Mouse (Mus musculus) A20 (cell line): ENCODE measurements around the gene Unc45b.

Experiments used
- DNase-seq: peaks from one replicate; pipeline ENCODE4 v3.0.0-alpha.2; 2011; ENCODE audit warnings: low read depth, low spot score

Gene Unc45b

DNA sequence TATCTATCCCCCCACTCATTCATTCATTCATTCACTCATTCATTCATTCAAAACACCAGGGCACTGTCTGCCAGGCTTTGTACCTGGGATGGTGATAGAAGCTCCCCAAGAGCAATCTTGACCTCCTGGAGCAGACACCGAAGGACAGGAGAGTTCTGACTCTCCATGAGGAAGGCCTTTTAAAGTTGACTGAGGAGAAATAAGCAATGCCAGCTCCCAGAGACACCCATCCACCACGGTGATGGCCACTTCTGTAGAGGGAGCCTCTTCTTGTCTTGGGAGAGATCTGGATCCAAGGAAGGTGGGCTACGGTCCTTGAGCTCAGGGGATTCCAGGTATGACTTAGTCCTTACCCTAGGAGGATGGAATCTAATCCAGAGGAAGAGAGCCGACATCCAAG, at the start of gene Unc45b:
Gene Unc45b (plus strand): TSS at position 301 of the 400 bp plus-strand sequence.
- DNase-seq = no peak

DNA sequence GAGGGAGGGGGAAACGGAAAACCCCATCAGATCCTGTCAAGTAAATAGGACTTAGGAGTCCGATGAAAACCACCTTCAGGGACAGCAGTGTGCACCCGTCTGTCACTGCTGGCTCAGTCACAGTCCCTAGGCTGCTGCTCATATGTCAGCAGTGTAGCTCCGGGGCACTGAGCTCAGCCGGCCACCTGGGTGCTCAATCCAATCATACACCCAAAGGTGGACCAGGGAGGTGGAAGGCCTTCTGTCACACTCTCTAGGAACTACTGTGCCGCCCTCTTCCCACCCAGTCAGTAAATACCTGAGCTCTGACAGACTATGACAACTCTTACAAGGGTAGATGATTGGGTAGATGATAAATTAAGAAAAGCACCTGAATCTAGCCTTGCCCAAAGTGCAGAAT, 49.6 kb upstream of the Unc45b start:
- DNase-seq = no peak

DNA sequence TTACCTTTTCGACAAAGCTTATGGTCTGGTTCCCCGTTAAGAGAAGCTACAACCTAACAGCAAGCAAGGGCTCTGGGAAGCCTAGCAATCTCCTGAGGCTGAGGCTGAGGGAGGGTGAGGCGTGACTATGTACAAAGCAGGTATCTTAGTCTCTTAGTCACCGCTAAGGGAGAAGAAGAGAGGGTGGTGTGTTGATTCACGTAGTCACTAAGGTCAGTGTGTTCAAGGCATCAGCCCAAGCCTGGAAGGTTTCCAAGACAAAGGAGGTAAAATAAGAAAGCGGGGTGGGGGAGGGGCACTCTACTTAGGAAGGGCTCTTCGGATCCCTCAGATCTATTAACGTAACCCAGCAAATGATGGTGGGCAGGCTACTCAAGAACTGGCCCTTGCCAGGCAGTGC, 48.8 kb upstream of the Unc45b start:
- no peak for DNase-seq

DNA sequence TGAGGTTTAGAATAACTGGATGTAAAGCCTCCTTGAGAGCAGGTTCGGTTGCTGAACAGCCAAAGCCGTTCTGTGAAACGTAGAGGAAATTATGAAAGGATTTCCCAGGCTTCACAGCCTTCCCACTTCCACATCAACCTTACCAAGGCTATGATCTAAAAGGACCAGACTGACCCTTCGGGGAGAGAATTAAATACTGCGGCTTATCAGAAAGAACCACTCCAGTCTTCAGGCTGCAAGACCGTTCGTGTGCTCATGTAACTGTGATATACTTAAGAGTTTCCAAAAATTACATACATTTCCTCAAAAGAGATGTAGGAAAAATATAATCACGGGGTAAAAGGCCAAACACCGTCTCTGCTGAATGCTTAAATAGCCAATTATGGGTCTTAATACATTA, 47.7 kb upstream of the Unc45b start:
- DNase-seq = no peak

DNA sequence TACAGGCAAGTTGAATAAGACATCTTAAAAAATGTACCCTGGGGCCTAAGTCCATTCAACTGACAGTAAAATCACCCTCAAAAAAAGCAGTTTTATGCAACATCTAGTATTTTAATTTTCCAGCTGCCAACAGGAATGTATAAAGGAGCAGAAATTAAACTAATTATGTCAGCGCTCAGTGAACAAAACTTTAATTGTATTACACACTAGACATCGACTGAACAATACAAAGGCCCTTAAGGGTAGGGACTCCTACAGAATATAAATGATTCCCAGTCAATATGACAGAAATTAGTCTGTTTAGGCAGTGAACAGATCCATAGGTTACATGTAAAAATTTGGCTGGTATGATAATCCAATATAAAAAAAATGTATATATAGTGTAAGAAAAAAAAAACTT, 47.3 kb upstream of the Unc45b start:
- DNase-seq = no peak

DNA sequence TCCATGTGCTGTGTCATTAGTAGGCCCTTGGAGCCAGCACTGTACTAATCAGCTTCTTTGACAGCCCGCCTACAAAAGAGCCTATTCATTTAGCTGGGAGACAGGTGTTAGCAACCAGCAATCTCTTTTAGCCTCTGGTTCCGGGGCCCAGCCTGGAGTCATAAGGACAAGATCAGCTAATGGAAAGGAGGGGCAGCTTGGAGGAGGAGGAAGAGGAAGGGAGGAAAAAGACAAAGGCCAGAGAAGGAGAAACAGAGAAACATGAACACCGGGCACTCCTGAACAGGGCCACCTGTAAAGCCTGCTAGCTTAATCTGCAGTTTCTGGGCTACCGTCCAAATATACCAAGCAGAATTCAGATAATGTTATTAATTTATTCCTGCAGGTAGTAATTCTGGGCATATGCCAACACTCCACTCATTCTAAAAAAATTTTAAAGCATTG, 46.8 kb upstream of the Unc45b start:
- no peak for DNase-seq

DNA sequence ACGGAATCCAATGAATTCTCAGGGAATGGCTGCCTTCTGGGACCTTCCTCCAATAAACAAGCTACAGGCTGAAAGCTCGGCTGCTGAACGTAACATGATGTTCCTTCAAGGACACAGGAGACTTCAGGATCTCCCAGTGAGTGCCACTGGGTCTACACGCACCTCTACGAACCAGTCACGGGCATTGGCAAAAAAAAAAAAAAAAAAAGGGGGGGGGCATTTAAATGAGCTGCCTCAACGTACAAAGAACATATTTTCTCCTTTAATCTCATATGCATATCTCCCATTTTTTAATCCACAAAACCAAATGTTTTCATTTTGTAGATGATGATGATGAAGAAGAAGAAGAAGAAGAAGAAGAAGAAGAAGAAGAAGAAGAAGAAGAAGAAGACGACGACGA, 44.4 kb upstream of the Unc45b start:
- no peak for DNase-seq

DNA sequence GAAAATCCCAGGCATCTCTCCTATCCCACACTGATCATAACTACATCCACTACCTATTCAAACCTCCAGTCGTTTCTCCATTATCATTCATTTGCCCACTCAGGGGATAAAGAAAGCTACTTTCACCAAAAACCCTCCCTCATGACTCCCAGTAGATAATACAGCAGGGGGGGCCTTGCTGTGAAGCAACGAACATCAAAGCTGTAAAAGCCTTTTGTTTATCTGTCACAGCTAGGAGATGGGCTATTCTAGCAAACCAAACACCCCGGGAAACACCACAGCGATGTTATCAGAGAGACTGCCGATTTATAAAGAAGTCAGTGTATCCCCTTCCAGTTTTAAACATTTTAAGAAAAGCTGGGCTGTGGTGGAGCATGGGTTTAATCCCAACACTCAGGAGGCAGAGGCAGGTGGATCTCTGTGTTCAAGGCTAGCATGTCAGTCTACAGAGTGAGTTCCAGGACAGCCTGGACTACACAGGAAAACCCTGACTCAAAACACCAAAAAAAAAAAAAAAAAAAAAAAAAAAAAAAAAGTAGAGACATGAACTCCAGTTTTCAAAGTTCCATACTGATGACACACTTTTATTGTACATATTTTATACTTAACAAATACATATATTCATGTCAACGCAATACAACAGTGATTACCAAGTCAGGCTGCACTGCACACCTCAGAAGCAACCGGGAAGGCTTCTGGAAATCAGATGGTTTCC, 43.3 kb upstream of the Unc45b start:
- DNase-seq = no peak

DNA sequence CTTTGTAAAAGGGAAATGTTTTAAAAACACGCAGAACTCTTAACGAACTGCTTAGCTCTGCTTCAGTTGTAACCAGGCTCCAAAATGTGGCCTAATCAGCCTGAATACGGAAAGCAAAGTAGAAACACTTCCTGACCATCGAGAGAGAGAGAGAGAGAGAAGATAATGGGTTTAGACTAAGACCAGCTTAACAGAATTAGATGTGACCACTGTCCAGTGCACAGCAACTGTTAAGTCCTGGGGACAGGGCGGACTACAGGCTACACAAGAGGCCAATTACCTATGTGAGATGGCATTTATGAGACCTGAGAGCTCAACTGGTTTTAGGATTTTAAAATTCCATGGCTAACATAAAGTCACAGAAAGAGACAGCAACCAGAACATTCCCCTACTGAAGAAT, 42.4 kb upstream of the Unc45b start:
- DNase-seq = no peak

DNA sequence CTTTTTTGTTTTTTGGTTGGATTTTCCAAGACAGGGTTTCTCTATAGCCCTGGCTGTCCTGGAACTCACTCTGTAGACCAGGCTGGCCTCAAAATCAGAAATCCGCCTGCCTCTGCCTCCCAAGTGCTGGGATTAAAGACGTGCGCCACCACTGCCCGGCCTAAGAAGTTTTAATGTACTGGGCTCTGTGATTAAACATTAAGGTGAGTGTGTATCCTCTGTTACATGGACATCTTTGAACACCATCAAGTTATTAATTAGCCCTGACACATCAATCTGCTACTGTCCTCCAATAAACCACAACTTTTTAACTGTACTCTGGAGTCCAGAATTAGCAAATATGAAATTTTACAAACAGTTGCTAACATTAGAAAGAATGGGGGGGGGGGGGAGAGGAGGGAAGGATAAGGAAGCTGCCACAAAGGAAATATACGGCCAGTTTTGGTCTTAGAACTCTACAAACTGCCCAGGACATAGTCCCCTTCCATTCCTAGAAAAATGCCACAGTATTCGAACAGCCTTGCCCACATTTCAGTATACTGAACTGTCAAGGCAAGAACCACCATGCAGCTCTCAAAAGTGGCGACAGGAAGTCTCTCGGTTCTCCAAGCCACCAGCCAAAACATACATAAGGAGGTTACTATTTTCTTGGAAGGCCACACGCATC, 40.7 kb upstream of the Unc45b start:
- no peak for DNase-seq

DNA sequence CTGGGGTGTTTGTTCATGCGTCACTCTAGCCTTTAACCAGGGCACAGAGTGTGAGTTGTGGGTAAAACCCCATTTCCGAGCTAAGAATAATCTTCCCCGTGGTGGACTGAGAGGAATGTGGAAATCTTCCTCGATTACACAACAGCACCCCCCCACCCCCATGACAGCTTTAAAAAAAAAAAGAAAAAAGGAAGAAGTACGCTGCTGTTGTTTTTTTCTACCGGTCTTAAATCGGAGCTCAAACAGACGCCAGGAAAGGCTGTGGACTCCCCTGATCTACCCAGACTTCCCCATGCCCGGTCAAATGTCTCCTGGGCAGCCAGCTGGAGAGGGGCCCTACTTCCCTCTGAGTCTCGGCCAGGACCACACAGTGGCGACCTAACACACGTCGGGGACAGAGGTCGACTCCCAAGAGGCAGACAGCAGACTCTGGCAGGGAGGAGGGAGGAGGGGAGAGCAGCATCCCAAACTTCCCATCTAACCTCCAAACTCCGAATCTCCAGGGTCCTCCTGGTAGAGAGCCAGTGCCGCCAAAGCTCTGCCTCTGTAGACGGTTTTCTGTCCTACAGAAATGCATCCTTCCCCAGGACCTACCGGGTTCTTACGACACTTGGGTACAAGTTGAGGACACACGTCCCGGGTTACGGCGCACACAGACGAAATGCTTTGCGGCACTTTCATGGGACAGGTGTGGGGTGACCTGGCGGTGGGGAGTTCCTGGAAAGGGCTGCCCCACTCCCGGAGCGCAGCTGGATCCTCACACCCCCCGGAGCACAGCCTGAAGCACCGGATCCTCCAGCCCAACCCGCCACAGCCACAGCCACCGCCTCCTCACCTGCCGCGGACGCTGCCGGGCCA, 39.9 kb upstream of the Unc45b start:
- no peak for DNase-seq

DNA sequence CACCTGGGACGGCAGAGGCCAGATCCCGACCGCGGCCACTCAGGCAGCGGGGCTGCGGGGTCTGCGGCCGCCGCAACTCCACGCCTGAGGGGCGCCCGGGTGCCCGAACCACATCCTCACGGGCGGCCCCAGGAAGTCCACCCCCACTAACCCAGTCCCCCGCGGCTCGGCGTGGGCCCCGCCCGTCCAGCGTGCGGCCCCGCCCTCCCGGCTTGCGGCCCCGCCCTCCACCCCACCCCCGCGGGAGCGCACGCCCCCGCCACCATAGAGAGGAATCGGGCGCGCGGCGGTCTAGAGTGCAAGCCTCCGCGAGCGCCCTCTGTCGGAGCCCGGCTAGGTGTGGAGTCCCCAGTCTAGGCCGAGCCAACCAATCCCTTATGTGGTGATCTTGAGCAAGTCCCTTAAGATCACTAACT, 39.3 kb upstream of the Unc45b start, which contains the start of gene Rffl:
Gene Rffl (minus strand): TSS at position 180 of the 416 bp plus-strand sequence.
- DNase-seq = peak; percentile 94

DNA sequence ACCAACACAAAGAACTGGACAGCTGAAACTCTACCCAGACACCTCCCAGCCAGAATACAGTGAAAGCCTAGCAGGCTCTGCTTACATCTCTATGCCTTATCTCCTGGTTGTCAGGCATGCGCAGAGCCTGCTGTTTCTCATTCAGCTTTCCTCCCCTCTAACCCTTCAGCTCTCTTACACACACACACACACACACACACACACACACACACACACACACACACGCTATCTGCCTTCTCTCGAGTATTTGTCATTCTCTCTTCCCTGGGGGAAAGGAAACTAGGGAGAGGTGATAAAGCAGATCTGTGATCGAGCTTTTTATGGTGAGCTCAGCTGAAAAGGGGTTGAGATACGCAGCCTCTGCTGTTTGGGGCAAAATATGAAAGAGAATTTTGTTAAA, 35.4 kb upstream of the Unc45b start:
- no peak for DNase-seq

DNA sequence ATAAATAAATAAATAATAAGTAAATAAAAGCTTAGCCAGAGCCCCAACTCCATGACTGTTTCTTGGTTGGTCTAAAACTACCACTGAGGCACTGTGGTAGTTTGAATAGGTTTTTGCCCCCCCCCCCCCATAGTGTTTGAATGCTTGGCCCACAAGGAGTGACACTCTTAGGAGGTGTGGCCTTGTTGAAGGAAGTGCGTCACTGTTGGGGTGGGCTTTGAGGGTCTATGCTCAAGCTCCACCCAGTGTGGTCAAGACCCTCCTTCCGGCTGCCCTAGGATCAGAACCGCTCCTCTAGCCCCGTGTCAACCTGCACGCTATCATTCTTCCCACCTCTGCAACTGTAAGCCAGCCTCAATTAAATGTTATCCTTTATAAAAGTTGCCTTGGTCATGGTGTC, 34.7 kb upstream of the Unc45b start:
- no peak for DNase-seq

DNA sequence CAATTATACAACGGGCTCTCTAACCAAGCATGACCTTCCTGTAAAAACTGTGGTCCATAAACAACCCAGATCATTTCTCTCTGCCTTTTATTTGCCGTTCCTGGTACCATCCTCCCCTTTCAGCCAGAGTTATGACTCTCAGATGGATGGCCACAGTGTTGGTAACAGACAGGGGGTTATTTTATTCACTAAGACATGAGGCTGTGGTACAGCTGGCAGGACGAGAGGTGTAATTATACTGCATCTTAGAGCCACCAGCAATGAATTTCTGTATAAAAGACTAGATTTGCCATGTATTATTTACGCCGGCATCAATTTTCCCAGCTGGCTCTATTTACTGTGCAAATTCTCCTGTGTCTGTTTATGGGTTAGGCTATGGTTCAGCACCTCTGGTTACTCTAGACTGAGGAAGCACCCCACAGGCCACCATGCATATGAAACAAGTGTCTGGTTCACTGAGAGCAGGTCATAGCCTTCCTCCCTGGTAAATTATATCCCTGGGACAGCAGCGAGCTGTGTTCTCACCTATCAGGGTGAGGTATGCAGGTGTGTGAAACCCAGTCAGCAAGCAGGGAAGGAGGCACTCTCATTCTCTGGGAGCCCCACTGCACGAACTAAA, 32.5 kb upstream of the Unc45b start:
- DNase-seq = no peak

DNA sequence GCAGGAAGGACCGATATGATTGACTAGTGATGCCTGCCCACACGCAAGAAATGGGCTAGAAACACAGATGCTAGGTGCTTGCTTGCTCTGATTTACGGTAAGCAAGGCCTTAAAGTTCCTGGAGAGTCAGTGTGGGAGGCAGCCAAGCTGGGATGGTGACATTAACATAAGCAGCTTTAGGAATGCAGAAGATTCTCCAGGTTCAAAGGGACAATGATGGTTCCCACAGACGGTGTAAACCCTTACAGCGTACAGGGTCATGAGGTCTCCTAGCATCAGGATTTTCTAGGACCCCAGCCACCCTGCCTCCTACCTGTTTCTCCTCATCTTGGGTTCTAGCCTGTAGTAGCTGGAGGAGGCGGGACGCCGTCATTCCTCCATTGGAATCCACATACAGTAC, 27.2 kb upstream of the Unc45b start:
- no peak for DNase-seq

DNA sequence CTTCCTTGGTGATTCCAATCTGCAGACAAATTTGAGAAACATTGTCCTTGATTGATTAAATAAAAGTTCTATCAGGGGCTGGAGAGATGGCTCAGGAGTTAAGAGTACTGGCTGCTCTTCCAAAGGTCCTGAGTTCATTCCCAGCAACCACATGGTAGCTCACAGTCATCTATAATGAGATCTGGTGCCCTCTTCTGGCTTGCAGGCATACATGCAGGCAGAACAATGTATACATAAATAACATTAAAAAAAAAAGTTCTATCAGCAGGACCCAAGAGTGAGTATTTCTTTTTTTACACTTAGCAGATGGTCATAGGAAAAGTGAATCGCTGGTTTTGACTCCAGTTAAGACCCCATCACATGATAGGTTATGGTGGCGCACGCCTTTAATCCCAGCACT, 23.8 kb upstream of the Unc45b start:
- peak; percentile 39 for DNase-seq

DNA sequence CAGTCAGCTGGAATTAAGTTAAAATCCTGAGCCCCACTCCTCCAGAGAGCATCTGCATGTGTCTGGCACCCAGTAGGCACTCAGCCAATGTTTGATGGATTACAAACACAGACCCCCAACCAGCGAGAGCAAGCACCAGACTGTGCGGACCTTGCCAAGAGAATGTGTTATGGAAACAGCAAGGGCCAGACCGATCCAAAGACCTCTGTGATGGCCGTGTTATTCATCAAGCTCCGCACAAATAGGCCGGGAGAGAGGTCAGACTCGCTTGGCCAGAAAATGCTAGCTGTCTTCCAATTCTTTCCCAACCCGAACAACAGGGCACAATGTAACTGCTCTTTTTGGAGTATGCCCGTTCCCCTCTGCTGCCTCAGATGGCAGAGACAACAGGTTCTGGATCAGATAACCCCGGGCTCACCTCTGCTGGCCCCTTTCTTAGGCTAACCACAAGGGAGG, 21.8 kb upstream of the Unc45b start:
- no peak for DNase-seq

DNA sequence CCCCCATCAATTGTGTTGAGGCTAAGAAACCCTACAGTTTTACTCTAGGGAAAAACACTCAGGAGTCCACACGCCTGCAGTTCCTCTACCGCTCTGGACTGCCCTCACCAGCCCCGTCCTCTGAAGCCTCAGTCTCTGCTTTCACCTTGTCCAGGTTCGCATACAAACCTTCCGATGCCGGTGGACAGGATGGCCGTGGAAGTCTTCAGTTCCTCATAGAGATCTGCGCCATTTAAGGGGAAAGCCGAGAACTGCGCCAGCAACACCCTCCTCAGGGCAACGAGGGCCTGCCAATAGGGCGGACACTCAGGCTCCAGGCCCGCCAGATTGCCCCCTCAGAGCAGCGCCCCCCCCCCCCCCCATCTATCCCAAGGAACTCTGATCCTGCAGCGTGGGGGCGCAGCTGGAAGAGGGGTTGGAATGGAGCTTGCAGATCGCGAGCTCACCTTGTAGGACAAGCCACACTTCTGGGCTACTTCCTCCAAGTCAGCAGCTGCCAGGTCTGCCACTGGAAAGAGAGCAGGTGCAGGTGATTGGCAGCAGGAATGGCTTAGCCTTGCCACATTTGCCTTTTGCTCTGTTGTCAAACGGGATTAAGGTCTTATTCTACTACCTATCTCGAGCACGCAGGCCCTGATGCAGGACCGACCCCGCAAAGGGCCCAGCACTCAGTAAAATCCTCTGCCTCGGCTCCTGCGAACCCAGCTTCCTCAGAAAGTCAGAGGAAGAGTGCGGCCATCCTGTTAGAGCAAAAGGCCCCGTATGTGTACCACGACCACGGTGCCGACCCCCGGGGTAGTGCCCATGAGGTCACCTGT, 20.6 kb upstream of the Unc45b start:
- DNase-seq = peak; percentile 72

DNA sequence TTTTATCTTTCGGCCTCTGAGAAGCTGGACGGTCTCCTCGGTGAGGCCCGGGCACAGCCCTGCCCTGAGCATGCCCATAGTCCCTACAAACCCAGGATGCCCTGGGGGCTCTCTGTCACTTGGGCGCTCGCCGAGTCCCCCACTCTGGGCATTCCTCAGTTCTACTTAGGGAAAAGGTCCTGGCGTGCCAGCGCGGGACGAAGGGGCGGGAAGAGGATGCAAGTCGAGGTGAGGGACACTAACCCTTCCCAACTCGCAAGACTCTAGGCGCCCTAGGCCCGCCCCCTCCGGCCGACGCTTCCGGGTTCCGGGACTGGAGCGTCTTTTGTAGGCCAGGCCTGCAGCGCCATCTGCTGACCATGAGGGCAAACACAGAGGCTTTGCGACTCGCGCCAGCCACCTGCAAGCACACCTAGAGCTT, 20.0 kb upstream of the Unc45b start, which contains the start of gene Rad51d:
Gene Rad51d (minus strand): TSS at position 273 of the 421 bp plus-strand sequence.
- peak; percentile 95 for DNase-seq

DNA sequence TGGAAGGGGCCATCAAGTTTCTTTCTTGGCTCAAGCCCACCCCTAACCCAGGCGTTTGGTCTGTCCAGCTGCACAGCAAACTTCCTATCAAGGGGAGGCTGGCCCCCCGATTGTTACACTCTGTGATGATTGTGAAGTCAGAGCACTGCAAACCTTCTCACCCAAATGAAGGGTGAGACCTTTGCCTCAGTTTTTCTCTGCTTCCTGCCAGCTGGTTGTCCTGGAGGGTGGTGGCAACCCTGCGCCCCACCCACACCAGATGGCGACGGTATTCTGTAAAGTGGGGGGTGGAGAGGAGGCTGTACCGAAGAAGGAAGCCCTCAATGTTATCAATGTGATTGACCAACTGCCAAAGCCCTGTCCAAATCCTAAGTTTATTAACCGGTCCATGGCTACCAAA, 18.4 kb upstream of the Unc45b start, which contains the start of gene Fndc8:
Gene Fndc8 (plus strand): TSS at position 189 of the 400 bp plus-strand sequence.
- DNase-seq = no peak
